Mouse (Mus musculus): ENCODE data around the gene Rpl10a. TPM values are rescaled to one million over a fixed set of nuclear protein-coding genes. Genes with fewer than 3 reads are reported as not detected.
"Not testable (repeated sequence)": the region's sequence is repeated elsewhere in the genome, so short reads cannot be mapped to it uniquely, and the experiment has no call there.

Rpl10a gene
- total and polyA plus RNA-seq, 2 experiments from 2014 or later, result 255 to 939 TPM

DNA sequence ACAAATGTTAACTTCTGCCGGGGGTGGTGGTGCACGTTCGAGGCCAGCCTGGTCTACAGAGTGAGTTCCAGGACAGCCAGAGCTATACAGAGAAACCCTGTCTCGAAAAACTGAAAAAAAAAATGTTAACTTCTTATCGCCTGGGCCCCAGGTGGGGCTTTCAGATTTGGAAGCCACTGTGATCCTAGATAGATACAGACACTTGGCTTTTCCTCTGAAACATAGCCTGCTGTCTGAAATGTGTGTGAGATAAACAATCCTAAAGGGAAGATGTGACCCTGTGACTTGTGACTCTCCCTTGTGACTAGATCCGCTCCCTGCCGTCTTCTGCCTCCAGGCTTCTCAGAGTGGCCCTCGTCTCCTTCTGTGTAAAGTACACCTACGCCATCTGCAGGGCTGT, 10.5 kb upstream of the Rpl10a start:
- no peaks in the 10 kb centered on the region for H3K27me3 ChIP-seq (ENCODE audit: control insufficient read depth, insufficient read depth, low read length)
- no peak for DNase-seq (ENCODE audit: low spot score)
- H3K4me2 ChIP-seq (ENCODE audit: low read depth, low read length), result no peak overlapping the region
- H3K27ac ChIP-seq (ENCODE audit: low read depth), result no peak overlapping the region
- no peaks in the 10 kb centered on the region for H3K9me3 ChIP-seq (replicated peaks; ENCODE audit: control insufficient read depth, low read length)
- WGBS, result 89% methylated on average over 9 of the region's 9 CpGs
- peaks cover 6% of the 10 kb centered on the region; the same call in 1 of the 2 replicates for H3K4me1 ChIP-seq (ENCODE audit: control insufficient read depth, insufficient read depth)
- no peak for TF ChIP-seq EP300 (IDR thresholded peaks at IDR 0.05; ENCODE audit: low read depth)
- no peak overlapping the region for H3K9ac ChIP-seq (replicated peaks; ENCODE audit: low read depth, low read length)
- no peak overlapping the region for H3K4me3 ChIP-seq (ENCODE audit: low read depth, low read length)
- no peak for ATAC-seq (ENCODE audit: insufficient read depth, low read depth)
- H3K36me3 ChIP-seq (replicated peaks; ENCODE audit: control insufficient read depth, insufficient read depth, low read length), result peaks cover 50% of the 10 kb centered on the region

DNA sequence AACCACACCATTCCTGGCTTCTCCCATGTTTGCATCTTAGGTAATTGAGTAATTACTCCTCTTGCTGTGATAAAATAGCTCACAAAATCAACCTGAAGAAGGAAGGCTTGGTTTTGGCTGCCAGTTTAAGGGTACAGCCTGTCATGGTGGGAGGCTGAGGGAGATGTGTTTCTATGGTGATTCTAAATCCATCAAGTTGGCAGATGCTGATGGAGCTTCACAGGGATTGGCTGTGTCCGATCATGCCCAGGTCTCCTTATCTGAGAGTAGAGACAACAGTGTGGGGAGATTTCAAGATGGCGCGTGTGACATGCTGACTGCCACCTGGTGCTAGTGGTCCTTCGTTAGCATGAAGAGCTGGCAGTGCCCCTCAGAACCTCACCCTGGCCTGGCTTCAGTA, 6.6 kb upstream of the Rpl10a start:
- Histone ChIP-seq H3K27me3 (ENCODE audit: control insufficient read depth, insufficient read depth, low read length) (no peaks in the 10 kb centered on the region), H3K27ac (ENCODE audit: low read depth) (no peak overlapping the region), H3K9me3 (replicated peaks; ENCODE audit: control insufficient read depth, low read length) (no peaks in the 10 kb centered on the region), H3K36me3 (replicated peaks; ENCODE audit: control insufficient read depth, insufficient read depth, low read length) (peaks cover 59% of the 10 kb centered on the region), H3K4me3 (ENCODE audit: low read depth, low read length) (no peak overlapping the region), H3K4me2 (ENCODE audit: low read depth, low read length) (no peak overlapping the region), H3K9ac (replicated peaks; ENCODE audit: low read depth, low read length) (no peak overlapping the region), H3K4me1 (ENCODE audit: control insufficient read depth, insufficient read depth) (no peaks in the 10 kb centered on the region)
- ATAC-seq (ENCODE audit: insufficient read depth, low read depth), result no peak
- no peak for DNase-seq (ENCODE audit: low spot score)
- WGBS, result 92% methylated on average over 4 of the region's 4 CpGs
- TF ChIP-seq EP300 (IDR thresholded peaks at IDR 0.05; ENCODE audit: low read depth) (no peak), CTCF (IDR thresholded peaks at IDR 0.05; ENCODE audit: low read depth) (no peak)

DNA sequence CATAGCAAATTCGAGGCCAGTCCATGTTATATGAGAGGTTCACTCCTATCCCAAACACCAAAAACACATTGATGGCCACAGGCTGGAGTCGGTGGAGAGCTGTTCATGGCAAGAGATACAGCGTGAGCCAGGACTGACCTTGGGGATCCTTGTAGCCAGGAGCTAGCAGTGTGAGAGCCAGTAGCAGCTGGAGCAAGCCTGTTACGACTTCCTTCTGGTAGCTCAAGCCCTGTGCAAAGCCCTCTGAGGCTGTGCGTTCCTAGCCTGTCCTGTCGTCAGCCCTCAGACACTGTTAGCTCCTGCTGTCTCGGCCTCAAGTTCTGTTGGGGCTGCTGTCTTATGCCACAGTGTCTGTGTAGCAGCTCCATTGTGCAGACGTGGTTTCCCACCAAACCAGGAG, 4.5 kb upstream of the Rpl10a start:
- Histone ChIP-seq H3K9me3 (replicated peaks; ENCODE audit: control insufficient read depth, low read length) (no peaks in the 10 kb centered on the region), H3K27me3 (ENCODE audit: control insufficient read depth, insufficient read depth, low read length) (no peaks in the 10 kb centered on the region), H3K36me3 (replicated peaks; ENCODE audit: control insufficient read depth, insufficient read depth, low read length) (peaks cover 39% of the 10 kb centered on the region), H3K9ac (replicated peaks; ENCODE audit: low read depth, low read length) (no peak overlapping the region), H3K4me3 (ENCODE audit: low read depth, low read length) (no peak overlapping the region), H3K4me2 (ENCODE audit: low read depth, low read length) (no peak overlapping the region), H3K27ac (ENCODE audit: low read depth) (no peak overlapping the region), H3K4me1 (ENCODE audit: control insufficient read depth, insufficient read depth) (peaks cover 9% of the 10 kb centered on the region; the same call in 1 of the 2 replicates)
- no peak for DNase-seq (ENCODE audit: low spot score)
- ATAC-seq (ENCODE audit: insufficient read depth, low read depth), result no peak
- 81% methylated on average over 8 of the region's 8 CpGs for WGBS
- no peak for TF ChIP-seq EP300 (IDR thresholded peaks at IDR 0.05; ENCODE audit: low read depth)
- no peak for TF ChIP-seq CTCF (IDR thresholded peaks at IDR 0.05; ENCODE audit: low read depth)

DNA sequence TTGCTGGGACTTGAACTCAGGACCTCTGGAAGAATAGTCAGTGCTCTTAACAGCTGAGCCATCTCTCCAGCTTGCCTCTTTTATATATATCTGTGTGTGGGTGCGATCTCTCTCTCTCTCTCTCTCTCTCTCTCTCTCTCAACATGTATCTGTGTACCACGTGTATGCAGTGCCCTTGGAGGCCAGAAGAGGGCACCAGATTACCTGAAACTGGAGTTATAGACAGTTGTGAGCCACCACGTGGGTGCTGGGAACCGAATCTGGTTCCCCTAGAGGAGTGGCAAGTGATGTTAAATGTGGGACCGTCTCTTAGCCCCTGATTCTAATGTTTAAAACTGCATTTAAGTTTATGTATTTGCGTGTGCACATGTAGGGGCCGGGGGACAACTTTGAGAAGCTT, 3.9 kb upstream of the Rpl10a start:
- H3K4me1 ChIP-seq (ENCODE audit: control insufficient read depth, insufficient read depth), result peaks cover 10% of the 10 kb centered on the region
- H3K4me3 ChIP-seq (ENCODE audit: low read depth, low read length); DNase-seq (ENCODE audit: low spot score); H3K9ac ChIP-seq (replicated peaks; ENCODE audit: low read depth, low read length); H3K27me3 ChIP-seq (ENCODE audit: control insufficient read depth, insufficient read depth, low read length); ATAC-seq (ENCODE audit: insufficient read depth, low read depth); H3K27ac ChIP-seq (ENCODE audit: low read depth); H3K9me3 ChIP-seq (replicated peaks; ENCODE audit: control insufficient read depth, low read length); H3K4me2 ChIP-seq (ENCODE audit: low read depth, low read length): not testable (repeated sequence)
- peaks cover 32% of the 10 kb centered on the region for H3K36me3 ChIP-seq (replicated peaks; ENCODE audit: control insufficient read depth, insufficient read depth, low read length)
- 90% methylated on average over 7 of the region's 7 CpGs for WGBS

DNA sequence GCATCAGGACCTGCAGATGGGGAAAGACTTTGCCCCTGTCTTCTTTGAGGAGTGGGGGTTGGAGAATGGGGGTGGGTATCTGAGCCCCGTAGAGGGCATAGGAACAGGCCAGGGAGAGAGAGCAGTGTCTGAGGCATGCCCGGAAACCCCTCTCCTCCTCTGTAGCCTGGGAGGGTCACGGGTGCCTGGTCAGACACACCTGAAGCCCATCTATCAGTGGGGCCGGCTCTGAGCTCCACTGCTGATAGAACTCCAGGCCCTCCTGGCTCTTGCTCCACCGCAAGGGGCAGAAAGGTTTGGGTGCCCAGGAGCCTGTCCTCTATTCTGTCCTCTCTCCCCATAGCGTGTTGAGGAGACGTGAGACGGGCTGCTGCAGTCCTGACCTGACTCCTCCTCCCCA, 2.5 kb upstream of the Rpl10a start:
- peaks cover 18% of the 10 kb centered on the region for H3K4me1 ChIP-seq (ENCODE audit: control insufficient read depth, insufficient read depth)
- no peak for DNase-seq (ENCODE audit: low spot score)
- H3K4me3 ChIP-seq (ENCODE audit: low read depth, low read length), result no peak overlapping the region
- TF ChIP-seq CTCF (IDR thresholded peaks at IDR 0.05; ENCODE audit: low read depth), result no peak
- no peak for TF ChIP-seq EP300 (IDR thresholded peaks at IDR 0.05; ENCODE audit: low read depth)
- H3K9ac ChIP-seq (replicated peaks; ENCODE audit: low read depth, low read length), result no peak overlapping the region
- ATAC-seq (ENCODE audit: insufficient read depth, low read depth), result no peak
- H3K27ac ChIP-seq (ENCODE audit: low read depth), result no peak overlapping the region
- 87% methylated on average over 7 of the region's 8 CpGs for WGBS
- no peak overlapping the region for H3K4me2 ChIP-seq (ENCODE audit: low read depth, low read length)
- H3K27me3 ChIP-seq (ENCODE audit: control insufficient read depth, insufficient read depth, low read length), result no peaks in the 10 kb centered on the region
- H3K36me3 ChIP-seq (replicated peaks; ENCODE audit: control insufficient read depth, insufficient read depth, low read length), result peaks cover 33% of the 10 kb centered on the region
- no peaks in the 10 kb centered on the region for H3K9me3 ChIP-seq (replicated peaks; ENCODE audit: control insufficient read depth, low read length)

DNA sequence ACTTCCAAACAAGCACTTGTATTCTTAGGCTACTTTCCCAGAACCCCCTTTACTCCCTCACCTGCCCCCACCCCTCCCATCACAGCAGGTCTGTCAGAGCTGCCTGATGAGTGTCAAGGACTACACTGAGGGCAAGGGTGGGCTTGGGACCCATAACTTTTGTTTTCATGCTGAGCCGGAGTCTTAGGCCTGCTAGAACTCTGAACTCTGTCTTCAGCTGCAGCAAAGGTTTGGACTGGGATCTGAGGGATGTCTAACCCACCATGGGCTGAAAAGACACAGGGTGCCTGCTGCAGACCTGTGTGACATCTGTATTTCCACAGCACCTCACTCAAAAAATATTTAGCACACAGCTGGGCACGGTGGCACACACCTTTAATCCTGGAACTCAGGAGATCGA, 1.3 kb upstream of the Rpl10a start:
- no peak overlapping the region for H3K4me2 ChIP-seq (ENCODE audit: low read depth, low read length)
- H3K4me1 ChIP-seq (ENCODE audit: control insufficient read depth, insufficient read depth), result peaks cover 18% of the 10 kb centered on the region
- 81% methylated on average over 3 of the region's 3 CpGs for WGBS
- no peak overlapping the region for H3K4me3 ChIP-seq (ENCODE audit: low read depth, low read length)
- no peaks in the 10 kb centered on the region for H3K27me3 ChIP-seq (ENCODE audit: control insufficient read depth, insufficient read depth, low read length)
- H3K9ac ChIP-seq (replicated peaks; ENCODE audit: low read depth, low read length), result no peak overlapping the region; the same call in 1 of the 2 replicates
- H3K36me3 ChIP-seq (replicated peaks; ENCODE audit: control insufficient read depth, insufficient read depth, low read length), result peaks cover 30% of the 10 kb centered on the region
- H3K27ac ChIP-seq (ENCODE audit: low read depth), result no peak overlapping the region
- DNase-seq (ENCODE audit: low spot score), result no peak
- no peak for ATAC-seq (ENCODE audit: insufficient read depth, low read depth)
- TF ChIP-seq CTCF (IDR thresholded peaks at IDR 0.05; ENCODE audit: low read depth) (no peak), EP300 (IDR thresholded peaks at IDR 0.05; ENCODE audit: low read depth) (no peak)
- H3K9me3 ChIP-seq (replicated peaks; ENCODE audit: control insufficient read depth, low read length), result no peaks in the 10 kb centered on the region
